ENCODE assay signal across 12 mouse cellular contexts in the genomic region with DNA sequence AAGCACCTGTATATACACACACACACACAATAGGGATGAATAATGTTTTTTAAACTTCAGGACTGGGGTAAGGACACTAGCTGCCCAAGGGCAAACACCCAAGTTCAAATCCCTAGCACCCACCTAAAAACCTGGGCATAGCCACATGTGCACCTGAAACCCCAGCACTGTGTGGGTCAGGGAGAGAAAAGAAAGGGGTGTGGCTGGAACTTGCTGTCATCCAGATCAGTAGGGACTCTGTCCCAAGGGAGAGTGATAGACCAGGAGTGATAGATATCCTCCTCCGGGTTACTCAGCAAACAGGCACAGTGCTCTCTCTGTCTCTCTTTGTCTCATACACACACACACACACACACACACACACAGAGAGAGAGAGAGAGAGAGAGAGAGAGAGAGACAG. TPM values are rescaled to one million over a fixed set of nuclear protein-coding genes. Genes with fewer than 3 reads are reported as not detected.
A peak's percentile ranks its signal among the peaks of the same experiment; 100 is the strongest.
DNase-seq lines count a peak whose midpoint lies in the region; ATAC-seq lines count a peak whose summit lies in the region.
"Had no signal": no experiment of that assay in that cellular context is flagged by ENCODE, and none has a peak within 500 bp of the region (broad histone marks: within the 10 kb centered on the region; RNA-seq: fewer than 3 reads in every experiment).

No protein-coding gene starts in this region.

- no peak overlapping the region for H3K9ac ChIP-seq in forebrain, embryonic 11.5 days (ENCODE audit: low read length)
- peak overlapping the region; percentile 38; the same call in 1 of the 2 replicates for H3K9ac ChIP-seq in neural tube, embryonic 12.5 days

- 85% methylated on average over 1 of the region's 1 CpGs for WGBS in forebrain, embryonic 10.5 days
- 93% methylated on average over 1 of the region's 1 CpGs for WGBS in forebrain, embryonic 11.5 days
- 45% methylated on average over 1 of the region's 1 CpGs for WGBS in neural tube, embryonic 12.5 days
- WGBS in midbrain, embryonic 10.5 days = 81% methylated on average over 1 of the region's 1 CpGs

- H3K9me3 ChIP-seq in forebrain, embryonic 10.5 days = no peaks in the 10 kb centered on the region
- no peaks in the 10 kb centered on the region for H3K9me3 ChIP-seq in forebrain, embryonic 11.5 days (ENCODE audit: control insufficient read depth, low read length)
- no peaks in the 10 kb centered on the region for H3K9me3 ChIP-seq in neural tube, embryonic 12.5 days
- no peaks in the 10 kb centered on the region for H3K9me3 ChIP-seq in midbrain, embryonic 10.5 days (replicated peaks)

- no peak for DNase-seq in forebrain, embryonic 10.5 days (ENCODE audit: extremely low spot score, low spot score)
- no peak for DNase-seq in forebrain, embryonic 11.5 days (ENCODE audit: low spot score)
- DNase-seq in neural tube, embryonic 10.5 days (ENCODE audit: extremely low spot score, low spot score) = no peak
- no peak for DNase-seq in midbrain, embryonic 10.5 days (ENCODE audit: low spot score)
- DNase-seq in adrenal gland, postnatal 10 days = no peak
- no peak for DNase-seq in thymus, adult 18-20 months
- DNase-seq: adrenal gland, postnatal 14 days; cerebellum, adult 11-12 months; gastrocnemius, postnatal 36 days; lung, postnatal 14 days had no signal

- no peak overlapping the region for H3K4me2 ChIP-seq in forebrain, embryonic 11.5 days (ENCODE audit: low read depth, low read length, severe bottlenecking)
- peak overlapping the region; percentile 75 for H3K4me2 ChIP-seq in neural tube, embryonic 12.5 days (replicated peaks)

- no peak for ATAC-seq in forebrain, embryonic 11.5 days (replicated peaks; ENCODE audit: low FRiP score)
- ATAC-seq in neural tube, embryonic 12.5 days (ENCODE audit: low FRiP score, low read depth) = no peak
- no peak for ATAC-seq in erythroblast, adult 5-6 weeks (replicated peaks; ENCODE audit: low FRiP score, poor library complexity, severe bottlenecking)

- peaks cover 6% of the 10 kb centered on the region; the same call in 1 of the 2 replicates for H3K27me3 ChIP-seq in forebrain, embryonic 10.5 days (ENCODE audit: poor library complexity, severe bottlenecking)
- H3K27me3 ChIP-seq in forebrain, embryonic 11.5 days (ENCODE audit: control insufficient read depth, insufficient read depth, low read length) = no peaks in the 10 kb centered on the region
- H3K27me3 ChIP-seq in neural tube, embryonic 12.5 days (replicated peaks) = no peaks in the 10 kb centered on the region
- peaks cover 14% of the 10 kb centered on the region for H3K27me3 ChIP-seq in midbrain, embryonic 10.5 days (ENCODE audit: low read depth, poor library complexity, severe bottlenecking)

- H3K27ac ChIP-seq in forebrain, embryonic 10.5 days = peak overlapping the region; percentile 100; the same call in 1 of the 2 replicates
- H3K27ac ChIP-seq in forebrain, embryonic 11.5 days (ENCODE audit: low read depth, low read length) = no peak overlapping the region
- no peak overlapping the region for H3K27ac ChIP-seq in neural tube, embryonic 12.5 days
- 0 out of 2 replicates have a peak overlapping the region, but pooled peaks have one; percentile 99 for H3K27ac ChIP-seq in midbrain, embryonic 10.5 days (replicated peaks)

- no peaks in the 10 kb centered on the region for H3K36me3 ChIP-seq in forebrain, embryonic 10.5 days (replicated peaks)
- H3K36me3 ChIP-seq in forebrain, embryonic 11.5 days (ENCODE audit: control insufficient read depth, insufficient read depth, low read length) = no peaks in the 10 kb centered on the region
- no peaks in the 10 kb centered on the region for H3K36me3 ChIP-seq in neural tube, embryonic 12.5 days
- H3K36me3 ChIP-seq in midbrain, embryonic 10.5 days = no peaks in the 10 kb centered on the region

- peaks cover 38% of the 10 kb centered on the region for H3K4me1 ChIP-seq in forebrain, embryonic 10.5 days
- peaks cover 4% of the 10 kb centered on the region; the same call in 1 of the 2 replicates for H3K4me1 ChIP-seq in forebrain, embryonic 11.5 days (replicated peaks; ENCODE audit: control insufficient read depth, insufficient read depth, low read length)
- peaks cover 21% of the 10 kb centered on the region for H3K4me1 ChIP-seq in neural tube, embryonic 12.5 days
- H3K4me1 ChIP-seq in midbrain, embryonic 10.5 days = peaks cover 28% of the 10 kb centered on the region

- H3K4me3 ChIP-seq in forebrain, embryonic 10.5 days = peak overlapping the region; percentile 83; the same call in 1 of the 2 replicates
- no peak overlapping the region for H3K4me3 ChIP-seq in forebrain, embryonic 11.5 days (ENCODE audit: low read depth, low read length)
- H3K4me3 ChIP-seq in neural tube, embryonic 12.5 days = no peak overlapping the region
- peak overlapping the region; percentile 82; the same call in 1 of the 2 replicates for H3K4me3 ChIP-seq in midbrain, embryonic 10.5 days

RNA-seq across cellular contexts. Expression of gene Hlcs, which starts 2.0 kb away (rescaled TPM):
- 14.4 and 15.5 TPM in 2 replicates for polyA plus RNA-seq in forebrain, embryonic 10.5 days (2016; fragmentation: Nextera tagmentation; extraction: Ambion mirVana)
- 13.8 TPM in 2 replicates for polyA plus RNA-seq in forebrain, embryonic 11.5 days (2014; fragmentation: Nextera tagmentation; extraction: Ambion mirVana)
- polyA plus RNA-seq in neural tube, embryonic 12.5 days (2016; fragmentation: Nextera tagmentation; extraction: Ambion mirVana) = 10.3 TPM in 2 replicates
- polyA plus RNA-seq in midbrain, embryonic 10.5 days (2016; fragmentation: Nextera tagmentation; extraction: Ambion mirVana) = 12.6 and 13.1 TPM in 2 replicates
- 10 to 100 TPM; 11.9 to 13.5 TPM for total RNA-seq in adrenal gland, postnatal 10 days (2021)
- total RNA-seq in erythroblast, adult 5-6 weeks (2015; ENCODE audit: low replicate concordance) = 0.96 and 2.1 TPM in 2 replicates
- total RNA-seq in erythroblast, adult 5-6 weeks (2017; ENCODE audit: low replicate concordance) = 0.94 and 2.6 TPM in 2 replicates

RNA-seq across cellular contexts. Expression of gene Ripply3, which starts 16.8 kb away (rescaled TPM):
- polyA plus RNA-seq in forebrain, embryonic 10.5 days (2016; fragmentation: Nextera tagmentation; extraction: Ambion mirVana) = 4.6 and 5.8 TPM in 2 replicates
- 5.4 and 5.7 TPM in 2 replicates for polyA plus RNA-seq in forebrain, embryonic 11.5 days (2014; fragmentation: Nextera tagmentation; extraction: Ambion mirVana)
- polyA plus RNA-seq in neural tube, embryonic 12.5 days (2016; fragmentation: Nextera tagmentation; extraction: Ambion mirVana) = 3.5 and 4.1 TPM in 2 replicates
- 6.1 and 6.2 TPM in 2 replicates for polyA plus RNA-seq in midbrain, embryonic 10.5 days (2016; fragmentation: Nextera tagmentation; extraction: Ambion mirVana)
- 1 to 10 TPM; 3.8 to 4.0 TPM for total RNA-seq in adrenal gland, postnatal 10 days (2021)
- total RNA-seq in erythroblast, adult 5-6 weeks (2015; ENCODE audit: low replicate concordance) = not detected in 2 replicates
- total RNA-seq in erythroblast, adult 5-6 weeks (2017; ENCODE audit: low replicate concordance) = not detected in 2 replicates

RNA-seq across cellular contexts. Expression of gene Ttc3, which starts 59.0 kb away (rescaled TPM):
- 304 and 306 TPM in 2 replicates for polyA plus RNA-seq in forebrain, embryonic 10.5 days (2016; fragmentation: Nextera tagmentation; extraction: Ambion mirVana)
- polyA plus RNA-seq in forebrain, embryonic 11.5 days (2014; fragmentation: Nextera tagmentation; extraction: Ambion mirVana) = 458 and 484 TPM in 2 replicates
- polyA plus RNA-seq in neural tube, embryonic 12.5 days (2016; fragmentation: Nextera tagmentation; extraction: Ambion mirVana) = 549 and 570 TPM in 2 replicates
- 327 and 391 TPM in 2 replicates for polyA plus RNA-seq in midbrain, embryonic 10.5 days (2016; fragmentation: Nextera tagmentation; extraction: Ambion mirVana)
- total RNA-seq in adrenal gland, postnatal 10 days (2021) = 100 to 1,000 TPM in 1 of 2 experiments, 10 to 100 TPM in 1; 94.4 to 116 TPM
- total RNA-seq in erythroblast, adult 5-6 weeks (2015; ENCODE audit: low replicate concordance) = 11.9 and 13.6 TPM in 2 replicates
- 12.4 and 16.7 TPM in 2 replicates for total RNA-seq in erythroblast, adult 5-6 weeks (2017; ENCODE audit: low replicate concordance)

Comparison
In these comparisons a context has a peak if more than half of its experiments do, and no peak if none do; other contexts are left out.
1. H3K27ac ChIP-seq: peak in forebrain, embryonic 10.5 days (single experiment) and midbrain, embryonic 10.5 days (single experiment); none in forebrain, embryonic 11.5 days (single experiment) and neural tube, embryonic 12.5 days (single experiment).
2. H3K4me3 ChIP-seq: peak in forebrain, embryonic 10.5 days (single experiment) and midbrain, embryonic 10.5 days (single experiment); none in forebrain, embryonic 11.5 days (single experiment) and neural tube, embryonic 12.5 days (single experiment).